In the genomic region with DNA sequence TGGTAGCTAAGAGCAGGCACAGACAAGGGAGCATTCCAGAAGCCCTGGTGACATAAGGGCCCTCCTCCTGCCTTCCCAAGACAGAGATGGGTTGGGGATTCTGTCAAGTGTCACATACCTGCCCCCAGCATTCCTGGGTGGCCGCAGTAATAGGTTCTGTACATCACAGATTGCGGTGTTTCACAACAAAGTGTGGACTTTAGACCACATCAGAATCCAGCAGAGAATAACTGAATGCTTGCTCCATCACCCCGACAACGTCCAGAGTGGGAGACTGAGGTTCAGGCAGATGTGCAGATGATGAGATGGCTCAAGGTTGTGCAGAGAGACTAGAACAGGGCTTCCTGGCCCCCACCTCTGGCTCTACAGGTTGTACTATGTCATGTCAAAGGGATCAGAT, we compare ENCODE assay signal across 19 mouse cellular contexts. TPM values are rescaled to one million over a fixed set of nuclear protein-coding genes. Genes with fewer than 3 reads are reported as not detected.
DNase-seq lines count a peak whose midpoint lies in the region; ATAC-seq and TF ChIP-seq lines count a peak whose summit lies in the region.
"Had no signal": no experiment of that assay in that cellular context is flagged by ENCODE, and none has a peak within 500 bp of the region (broad histone marks: within the 10 kb centered on the region; RNA-seq: fewer than 3 reads in every experiment).

No protein-coding gene starts in this region.

- whole genome bisulfite sequencing in forebrain, embryonic 10.5 days = 88% methylated on average over 4 of the region's 4 CpGs
- WGBS in forebrain, embryonic 12.5 days = 86% methylated on average over 4 of the region's 4 CpGs
- 69% methylated on average over 4 of the region's 4 CpGs for WGBS in liver, embryonic 11.5 days
- 31% methylated on average over 4 of the region's 4 CpGs for WGBS in small intestine, adult 2 months
- 86% methylated on average over 4 of the region's 4 CpGs for WGBS in hindbrain, embryonic 11.5 days

- TF ChIP-seq EP300 in MEL (IDR thresholded peaks at IDR 0.05; ENCODE audit: low read depth in 1 of 2, low read length in 2 of 2) = no peak

- peak overlapping the region; percentile 17; the same call in 1 of the 2 replicates for H3K27ac ChIP-seq in forebrain, embryonic 10.5 days
- H3K27ac ChIP-seq in forebrain, embryonic 12.5 days = no peak overlapping the region
- H3K27ac ChIP-seq in MEL (ENCODE audit: control insufficient read depth, low read depth, low read length) = no peak overlapping the region
- no peak overlapping the region for H3K27ac ChIP-seq in liver, embryonic 11.5 days (ENCODE audit: low read depth, low read length)
- peak overlapping the region; percentile 91 for H3K27ac ChIP-seq in small intestine, adult 2 months (ENCODE audit: insufficient read depth, low read depth, low read length)
- no peak overlapping the region for H3K27ac ChIP-seq in hindbrain, embryonic 11.5 days (ENCODE audit: low read depth, low read length)
- H3K27ac ChIP-seq: heart, embryonic 13.5 days; limb, embryonic 13.5 days; macrophage had no signal

- H3K9me3 ChIP-seq in forebrain, embryonic 10.5 days = no peaks in the 10 kb centered on the region
- no peaks in the 10 kb centered on the region for H3K9me3 ChIP-seq in forebrain, embryonic 12.5 days
- no peaks in the 10 kb centered on the region for H3K9me3 ChIP-seq in MEL (replicated peaks; ENCODE audit: insufficient read depth, low read length)
- no peaks in the 10 kb centered on the region for H3K9me3 ChIP-seq in liver, embryonic 11.5 days (ENCODE audit: control insufficient read depth, low read length)
- no peaks in the 10 kb centered on the region for H3K9me3 ChIP-seq in hindbrain, embryonic 11.5 days (ENCODE audit: control insufficient read depth, low read length)
- H3K9me3 ChIP-seq: heart, embryonic 13.5 days; limb, embryonic 13.5 days had no signal

- no peak for TF ChIP-seq RAD21 in MEL (IDR thresholded peaks at IDR 0.05; ENCODE audit: low read depth, low read length)

- no peak for TF ChIP-seq CTCF in MEL (IDR thresholded peaks at IDR 0.05 in 2 of 3, conservative IDR thresholded peaks at IDR 0.05 in 1 of 3; ENCODE audit: control insufficient read depth in 1 of 3, insufficient read depth in 1 of 3, low read depth in 2 of 3, low read length in 3 of 3, poor library complexity in 1 of 3, severe bottlenecking in 1 of 3)
- no peak for TF ChIP-seq CTCF in small intestine, adult 2 months (IDR thresholded peaks at IDR 0.05; ENCODE audit: extremely low read depth, insufficient read length, insufficient replicate concordance, low read depth, low read length)

- 0 out of 2 replicates have a peak, but pooled peaks cover 4% of the 10 kb centered on the region for H3K27me3 ChIP-seq in forebrain, embryonic 10.5 days (ENCODE audit: poor library complexity, severe bottlenecking)
- no peaks in the 10 kb centered on the region for H3K27me3 ChIP-seq in forebrain, embryonic 12.5 days
- no peaks in the 10 kb centered on the region for H3K27me3 ChIP-seq in MEL (ENCODE audit: control insufficient read depth in 1 of 2, insufficient read depth in 2 of 2, low read length in 2 of 2)
- no peaks in the 10 kb centered on the region for H3K27me3 ChIP-seq in liver, embryonic 11.5 days (replicated peaks; ENCODE audit: control insufficient read depth, insufficient read depth, low read length)
- H3K27me3 ChIP-seq in small intestine, adult 2 months (ENCODE audit: control insufficient read depth, insufficient read depth, low read length) = no peaks in the 10 kb centered on the region
- H3K27me3 ChIP-seq in hindbrain, embryonic 11.5 days (ENCODE audit: control insufficient read depth, insufficient read depth, low read length) = no peaks in the 10 kb centered on the region
- H3K27me3 ChIP-seq: limb, embryonic 13.5 days had no signal

- H3K9ac ChIP-seq in forebrain, embryonic 12.5 days = no peak overlapping the region
- H3K9ac ChIP-seq in MEL (ENCODE audit: control insufficient read depth, low read depth, low read length, poor library complexity, severe bottlenecking) = 0 out of 2 replicates have a peak overlapping the region, but pooled peaks have one; percentile 1
- no peak overlapping the region for H3K9ac ChIP-seq in liver, embryonic 11.5 days (ENCODE audit: low read depth, low read length)
- no peak overlapping the region for H3K9ac ChIP-seq in hindbrain, embryonic 11.5 days (ENCODE audit: low read depth, low read length)
- H3K9ac ChIP-seq: heart, embryonic 13.5 days; limb, embryonic 13.5 days had no signal

- no peaks in the 10 kb centered on the region for H3K36me3 ChIP-seq in forebrain, embryonic 10.5 days (replicated peaks)
- no peaks in the 10 kb centered on the region for H3K36me3 ChIP-seq in forebrain, embryonic 12.5 days (replicated peaks)
- peaks cover 0 to 13% of the 10 kb centered on the region in 2 experiments; a peak in 2 of 4 replicates for H3K36me3 ChIP-seq in MEL (ENCODE audit: control insufficient read depth in 1 of 2, insufficient read depth in 2 of 2, low read length in 2 of 2)
- no peaks in the 10 kb centered on the region for H3K36me3 ChIP-seq in liver, embryonic 11.5 days (ENCODE audit: control insufficient read depth, insufficient read depth, low read length)
- H3K36me3 ChIP-seq in small intestine, adult 2 months (ENCODE audit: control insufficient read depth, insufficient read depth, low read length) = no peaks in the 10 kb centered on the region
- no peaks in the 10 kb centered on the region for H3K36me3 ChIP-seq in hindbrain, embryonic 11.5 days (ENCODE audit: control insufficient read depth, insufficient read depth, low read length)
- H3K36me3 ChIP-seq: heart, embryonic 13.5 days; limb, embryonic 13.5 days had no signal

- no peak for DNase-seq in forebrain, embryonic 10.5 days (ENCODE audit: extremely low spot score, low spot score)
- DNase-seq in MEL (ENCODE audit: low read depth, low spot score) = no peak
- DNase-seq in liver, embryonic 11.5 days (ENCODE audit: low spot score) = no peak
- no peak for DNase-seq in frontal cortex, postnatal 36 days (ENCODE audit: low spot score in 2 of 2)
- DNase-seq in hindbrain, embryonic 11.5 days (ENCODE audit: low spot score) = no peak
- DNase-seq in urinary bladder, adult 18-20 months (ENCODE audit: low spot score in 2 of 2) = no peak
- DNase-seq: adrenal gland, postnatal 14 days; cerebellum, postnatal 10 days; gastrocnemius, postnatal 10 days; heart, adult 11 months; heart, postnatal 36 days had no signal

- no peaks in the 10 kb centered on the region for H3K79me2 ChIP-seq in MEL (ENCODE audit: control insufficient read depth, insufficient read depth, low read length, poor library complexity)

- no peak overlapping the region for H3K4me2 ChIP-seq in forebrain, embryonic 12.5 days
- peak overlapping the region; percentile 43; the same call in 1 of the 2 replicates for H3K4me2 ChIP-seq in liver, embryonic 11.5 days
- H3K4me2 ChIP-seq in hindbrain, embryonic 11.5 days (replicated peaks; ENCODE audit: low read depth, low read length) = no peak overlapping the region
- H3K4me2 ChIP-seq: limb, embryonic 13.5 days; midbrain, embryonic 11.5 days had no signal

- no peak for ATAC-seq in forebrain, embryonic 12.5 days (ENCODE audit: low FRiP score)
- no peak for ATAC-seq in liver, embryonic 11.5 days (replicated peaks; ENCODE audit: low FRiP score)
- ATAC-seq in hindbrain, embryonic 11.5 days (ENCODE audit: low FRiP score) = no peak
- ATAC-seq: CD4-positive, CD25-positive, alpha-beta regulatory T cell, adult 4 months; hindbrain, embryonic 16.5 days had no signal

- no peak for TF ChIP-seq POLR2A in MEL (IDR thresholded peaks at IDR 0.05; ENCODE audit: control insufficient read depth in 1 of 2, insufficient read depth in 1 of 2, low read depth in 1 of 2, low read length in 2 of 2, poor library complexity in 1 of 2)
- no peak for TF ChIP-seq POLR2A in small intestine, adult 2 months (IDR thresholded peaks at IDR 0.05; ENCODE audit: low read depth, low read length)

- peaks cover 34% of the 10 kb centered on the region for H3K4me1 ChIP-seq in forebrain, embryonic 10.5 days
- 0 out of 2 replicates have a peak, but pooled peaks cover 10% of the 10 kb centered on the region for H3K4me1 ChIP-seq in forebrain, embryonic 12.5 days
- H3K4me1 ChIP-seq in MEL (ENCODE audit: control insufficient read depth in 1 of 2, insufficient read depth in 2 of 2, low read length in 2 of 2) = peaks cover 6 to 41% of the 10 kb centered on the region in 2 experiments
- H3K4me1 ChIP-seq in liver, embryonic 11.5 days (replicated peaks; ENCODE audit: control insufficient read depth, insufficient read depth, low read length) = peaks cover 53% of the 10 kb centered on the region
- H3K4me1 ChIP-seq in small intestine, adult 2 months (ENCODE audit: control insufficient read depth, insufficient read depth, insufficient read length, low read length) = peaks cover 72% of the 10 kb centered on the region
- no peaks in the 10 kb centered on the region for H3K4me1 ChIP-seq in hindbrain, embryonic 11.5 days (replicated peaks; ENCODE audit: control insufficient read depth, insufficient read depth, low read length)

- no peak overlapping the region for H3K4me3 ChIP-seq in forebrain, embryonic 10.5 days
- no peak overlapping the region for H3K4me3 ChIP-seq in forebrain, embryonic 12.5 days (replicated peaks)
- no peak overlapping the region for H3K4me3 ChIP-seq in MEL (ENCODE audit: control insufficient read depth in 1 of 2, insufficient read depth in 1 of 2, low read depth in 2 of 2, low read length in 2 of 2)
- no peak overlapping the region for H3K4me3 ChIP-seq in liver, embryonic 11.5 days (ENCODE audit: low read depth, low read length)
- H3K4me3 ChIP-seq in small intestine, adult 2 months (ENCODE audit: low read depth, low read length) = no peak overlapping the region
- H3K4me3 ChIP-seq in hindbrain, embryonic 11.5 days (ENCODE audit: low read depth, low read length) = no peak overlapping the region
- H3K4me3 ChIP-seq: heart, embryonic 13.5 days; limb, embryonic 13.5 days had no signal

TF ChIP-seq in MEL, 35 proteins besides CTCF, POLR2A, EP300 and RAD21 (continues in another document):
- TF ChIP-seq ZNF384 (IDR thresholded peaks at IDR 0.05; ENCODE audit: low read depth, low read length) (no peak), USF2 (IDR thresholded peaks at IDR 0.05; ENCODE audit: borderline replicate concordance in 1 of 2, insufficient read depth in 1 of 2, low read depth in 1 of 2, low read length in 2 of 2) (no peak), MAFK (IDR thresholded peaks at IDR 0.05; ENCODE audit: borderline replicate concordance, low read depth, low read length) (no peak), POLR2AphosphoS5 (IDR thresholded peaks at IDR 0.05; ENCODE audit: borderline replicate concordance, low read depth, low read length) (no peak)

RNA-seq across cellular contexts. Expression of a gene that starts 51.5 kb away (rescaled TPM):
- 8.1 and 8.9 TPM in 2 replicates for polyA plus RNA-seq in forebrain, embryonic 10.5 days (2016; fragmentation: Nextera tagmentation; extraction: Ambion mirVana)
- polyA plus RNA-seq in forebrain, embryonic 12.5 days (2016; fragmentation: Nextera tagmentation; extraction: Ambion mirVana) = 9.7 and 10.6 TPM in 2 replicates
- 93.6 and 98.4 TPM in 2 replicates for total RNA-seq in MEL (2012; rRNA removed)
- polyA plus RNA-seq in MEL (2012; ENCODE audit: insufficient read depth in 1 of 2, insufficient read length in 2 of 2, low read depth in 1 of 2, low replicate concordance in 2 of 2, missing spikeins in 1 of 2) = 100 to 1,000 TPM in 1 of 2 experiments, 10 to 100 TPM in 1; 68.5 to 174 TPM
- 24.7 and 26.7 TPM in 2 replicates for polyA plus RNA-seq in liver, embryonic 11.5 days (2014; fragmentation: Nextera tagmentation; extraction: Ambion mirVana)
- polyA plus RNA-seq in small intestine, adult 2 months (2012; rRNA removed) = 124 and 220 TPM in 2 replicates
- 15.8 and 16.0 TPM in 2 replicates for polyA plus RNA-seq in hindbrain, embryonic 11.5 days (2014; fragmentation: Nextera tagmentation; extraction: Ambion mirVana)

Comparison
In these comparisons a context has a peak if more than half of its experiments do, and no peak if none do; other contexts are left out.
1. H3K27ac ChIP-seq: peak in forebrain, embryonic 10.5 days (single experiment) and small intestine, adult 2 months (single experiment); none in forebrain, embryonic 12.5 days (single experiment), MEL (single experiment), liver, embryonic 11.5 days (single experiment) and hindbrain, embryonic 11.5 days (single experiment).